Mouse (Mus musculus): ENCODE results near the gene Cmah.

GRCm38 (mm10) chr13:24338343-24338861, 11.2 kb downstream of the Cmah start:
- TF ChIP-seq CTCF (conservative IDR thresholded peaks at IDR 0.05; ENCODE audit: insufficient read depth, insufficient read length, low read depth, low read length) = no peak
- TF ChIP-seq POLR2A (IDR thresholded peaks at IDR 0.05; ENCODE audit: low read depth, low read length) = no peak

All from kidney, adult 2 months (tissue).